Mouse (Mus musculus): ENCODE data around the gene Peli1.

- TF ChIP-seq CTCF (IDR thresholded peaks at IDR 0.05; ENCODE audit: control insufficient read depth, insufficient read depth, low read length), result no peak
- TF ChIP-seq POLR2A (IDR thresholded peaks at IDR 0.05; ENCODE audit: borderline replicate concordance, control insufficient read depth, low read depth, low read length), result no peak
These were observed 82.8 kb downstream of the Peli1 start for GRCm38 (mm10) chr11:21173926-21174325.
